Mouse (Mus musculus) lung, embryonic 14.5 days (tissue): ENCODE results near the gene Radil. TPM values are rescaled to one million over a fixed set of nuclear protein-coding genes. Genes with fewer than 3 reads are reported as not detected.

Experiments
- ATAC-seq: fragments of 200-750 bp; cut with Nextera tagmentation; 2 replicates; pipeline ENCODE4 v1.8.0; 2017; ENCODE audit warnings: mild to moderate bottlenecking, moderate TSS enrichment, moderate library complexity; ENCODE audit not compliant: insufficient read depth
- DNase-seq: peaks from one replicate; pipeline ENCODE4 v3.0.0-alpha.2; 2015
- H3K27ac ChIP-seq: fragments of 300-500 bp; sonication (generic); 2 replicates; pipeline ENCODE4 v1.5.1; 2014; ENCODE audit warnings: low read depth, mild to moderate bottlenecking, moderate library complexity
- H3K27me3 ChIP-seq: fragments of 300-500 bp; sonication (generic); 2 replicates; pipeline ENCODE4 v1.6.1; 2014; ENCODE audit warnings: low read length, control low read depth; ENCODE audit not compliant: insufficient read depth
- H3K36me3 ChIP-seq: fragments of 300-500 bp; sonication (generic); 2 replicates; pipeline ENCODE4 v1.6.1; 2014; ENCODE audit warnings: control low read depth; ENCODE audit not compliant: insufficient read depth
- H3K4me1 ChIP-seq: fragments of 300-500 bp; sonication (generic); 2 replicates; pipeline ENCODE4 v1.6.1; 2014; ENCODE audit warnings: antibody characterized with exemption, control low read depth; ENCODE audit not compliant: insufficient read depth
- H3K4me2 ChIP-seq: fragments of 300-500 bp; sonication (generic); 2 replicates; pipeline ENCODE4 v1.6.1; 2014; ENCODE audit warnings: mild to moderate bottlenecking
- H3K4me3 ChIP-seq: fragments of 300-500 bp; sonication (generic); 2 replicates; pipeline ENCODE4 v1.5.1; 2014; ENCODE audit warnings: low read depth, low read length
- H3K9ac ChIP-seq: fragments of 300-500 bp; sonication (generic); 2 replicates; pipeline ENCODE4 v1.6.1; 2014
- H3K9me3 ChIP-seq: fragments of 300-500 bp; sonication (generic); 2 replicates; pipeline ENCODE4 v1.6.1; 2016; ENCODE audit warnings: low read depth, low read length, control low read depth
- CTCF ChIP-seq: IDR thresholded peaks from 2 replicates; pipeline ENCODE4 v1.5.1; 2016; ENCODE audit warnings: antibody characterized with exemption, low read depth
- WGBS: fragments of 180-500 bp; shearing (Covaris S2); extraction: QIAGEN DNeasy Blood & Tissue Kit; methylation state at CpG from one replicate; pipeline ENCODE4 v1.1.7; 2014; 5-methylcytosine and 5-hydroxymethylcytosine counted together
- polyA plus RNA-seq: library from polyadenylated mRNA; unstranded; fragments of >200 nt; fragmentation: Nextera tagmentation; extraction: Ambion mirVana; gene quantifications from 2 replicates; pipeline ENCODE4 v1.2.1, GENCODE M21; 2014

Gene Radil
- polyA plus RNA-seq, 1 experiment from 2014 or later = 2.6 TPM

GRCm38 (mm10) chr5:142463461-142464454, 87.1 kb downstream of the Radil start, which contains the start of gene Ap5z1:
Gene Ap5z1, plus strand, starts transcription at chr5:142463944.
- TF ChIP-seq CTCF = no peak
- H3K36me3 ChIP-seq = peaks cover 21% of the 10 kb centered on the region
- peak within 1 kb of the TSS; percentile 74 for H3K27ac ChIP-seq
- H3K4me3 ChIP-seq = peak within 1 kb of the TSS; percentile 78
- ATAC-seq = peak; percentile 85
- peak; percentile 97 for DNase-seq
- H3K4me1 ChIP-seq = no peaks in the 10 kb centered on the region
- H3K27me3 ChIP-seq = no peaks in the 10 kb centered on the region
- H3K9me3 ChIP-seq = no peaks in the 10 kb centered on the region
- H3K9ac ChIP-seq = peak within 1 kb of the TSS; percentile 67
- peak within 1 kb of the TSS; percentile 86 for H3K4me2 ChIP-seq
- 1% methylated on average over 60 of the region's 60 CpGs for WGBS

GRCm38 (mm10) chr5:142463011-142463410, 87.9 kb downstream of the Radil start:
- H3K9me3 ChIP-seq = no peaks in the 10 kb centered on the region
- H3K36me3 ChIP-seq = peaks cover 22% of the 10 kb centered on the region
- peak overlapping the region; percentile 78 for H3K4me3 ChIP-seq
- ATAC-seq (no peak), DNase-seq (no peak)
- WGBS = 85% methylated on average over 6 of the region's 6 CpGs
- no peaks in the 10 kb centered on the region for H3K27me3 ChIP-seq
- 0 out of 2 replicates have a peak overlapping the region, but pooled peaks have one; percentile 10 for H3K9ac ChIP-seq
- no peaks in the 10 kb centered on the region for H3K4me1 ChIP-seq
- TF ChIP-seq CTCF = no peak
- peak overlapping the region; percentile 74 for H3K27ac ChIP-seq
- H3K4me2 ChIP-seq = peak overlapping the region; percentile 86

GRCm38 (mm10) chr5:142462641-142462948, 88.3 kb downstream of the Radil start:
- peaks cover 24% of the 10 kb centered on the region for H3K36me3 ChIP-seq
- no peak overlapping the region for H3K27ac ChIP-seq
- no peaks in the 10 kb centered on the region for H3K9me3 ChIP-seq
- H3K27me3 ChIP-seq = no peaks in the 10 kb centered on the region
- no peak for ATAC-seq
- no peak for TF ChIP-seq CTCF
- no peaks in the 10 kb centered on the region for H3K4me1 ChIP-seq
- H3K4me2 ChIP-seq = no peak overlapping the region
- WGBS = 77% methylated on average over 2 of the region's 2 CpGs
- DNase-seq = no peak
- H3K9ac ChIP-seq = no peak overlapping the region
- no peak overlapping the region for H3K4me3 ChIP-seq

- H3K27ac ChIP-seq = no peak overlapping the region
- WGBS = 94% methylated on average over 7 of the region's 7 CpGs
- no peaks in the 10 kb centered on the region for H3K9me3 ChIP-seq
- H3K4me3 ChIP-seq = no peak overlapping the region
- no peak overlapping the region for H3K4me2 ChIP-seq
- peaks cover 28% of the 10 kb centered on the region for H3K36me3 ChIP-seq
- no peak for TF ChIP-seq CTCF
- no peaks in the 10 kb centered on the region for H3K27me3 ChIP-seq
- ATAC-seq (no peak), DNase-seq (no peak)
- H3K9ac ChIP-seq = no peak overlapping the region
- H3K4me1 ChIP-seq = no peaks in the 10 kb centered on the region
These were observed 88.8 kb downstream of the Radil start for GRCm38 (mm10) chr5:142461942-142462640.

GRCm38 (mm10) chr5:142459834-142460233, 91.1 kb downstream of the Radil start:
- Histone ChIP-seq H3K4me2 (no peak overlapping the region), H3K9me3 (no peaks in the 10 kb centered on the region), H3K27ac (no peak overlapping the region), H3K27me3 (no peaks in the 10 kb centered on the region), H3K4me1 (no peaks in the 10 kb centered on the region), H3K36me3 (peaks cover 45% of the 10 kb centered on the region), H3K9ac (no peak overlapping the region), H3K4me3 (no peak overlapping the region)
- WGBS = 71% methylated on average over 5 of the region's 5 CpGs
- ATAC-seq (no peak), DNase-seq (no peak)
- no peak for TF ChIP-seq CTCF

- 86% methylated on average over 17 of the region's 17 CpGs for WGBS
- Histone ChIP-seq H3K4me1 (no peaks in the 10 kb centered on the region), H3K27ac (no peak overlapping the region), H3K36me3 (peaks cover 53% of the 10 kb centered on the region), H3K9ac (no peak overlapping the region), H3K9me3 (no peaks in the 10 kb centered on the region), H3K4me3 (no peak overlapping the region), H3K4me2 (no peak overlapping the region), H3K27me3 (no peaks in the 10 kb centered on the region)
- no peak for TF ChIP-seq CTCF
- DNase-seq (no peak), ATAC-seq (no peak)
These were observed 91.9 kb downstream of the Radil start for GRCm38 (mm10) chr5:142458791-142459557.
